Mouse (Mus musculus) cerebellum, adult 11-12 months (tissue): ENCODE data around the gene Arsg.

Experiments used
- DNase-seq: peaks from one replicate; pipeline ENCODE4 v3.0.0; 2022

The Arsg gene

GRCm38 (mm10) chr11:109547652-109548051, 74.5 kb downstream of the Arsg start:
- DNase-seq, result no peak

GRCm38 (mm10) chr11:109549599-109550290, 76.6 kb downstream of the Arsg start:
- DNase-seq, result no peak

- no peak for DNase-seq
These were observed 80.7 kb downstream of the Arsg start for GRCm38 (mm10) chr11:109553921-109554320.

- no peak for DNase-seq
These were observed 81.3 kb downstream of the Arsg start for GRCm38 (mm10) chr11:109554443-109554842.

- DNase-seq, result no peak
These were observed 83.0 kb downstream of the Arsg start for GRCm38 (mm10) chr11:109556130-109556529.

GRCm38 (mm10) chr11:109557419-109557818, 84.2 kb downstream of the Arsg start:
- DNase-seq, result no peak

GRCm38 (mm10) chr11:109559241-109559640, 86.1 kb downstream of the Arsg start:
- DNase-seq, result no peak

GRCm38 (mm10) chr11:109560793-109561257, 87.7 kb downstream of the Arsg start:
- no peak for DNase-seq

- no peak for DNase-seq
These were observed 88.3 kb downstream of the Arsg start for GRCm38 (mm10) chr11:109561445-109561844.

GRCm38 (mm10) chr11:109563708-109564107, 90.5 kb downstream of the Arsg start:
- no peak for DNase-seq

- DNase-seq, result no peak
These were observed 91.5 kb downstream of the Arsg start for GRCm38 (mm10) chr11:109564466-109565214.

GRCm38 (mm10) chr11:109569007-109569618, 95.9 kb downstream of the Arsg start:
- DNase-seq, result no peak

- DNase-seq, result no peak
These were observed 96.6 kb downstream of the Arsg start for GRCm38 (mm10) chr11:109569809-109570208.

- DNase-seq, result no peak
These were observed 98.9 kb downstream of the Arsg start for GRCm38 (mm10) chr11:109572051-109572450.

- DNase-seq, result no peak
These were observed 101.4 kb downstream of the Arsg start for GRCm38 (mm10) chr11:109574604-109575003.

- DNase-seq, result no peak
These were observed 102.7 kb downstream of the Arsg start for GRCm38 (mm10) chr11:109575832-109576231.

- DNase-seq, result peak; percentile 34
These were observed 105.4 kb downstream of the Arsg start for GRCm38 (mm10) chr11:109578536-109578935.

GRCm38 (mm10) chr11:109579999-109580398, 106.8 kb downstream of the Arsg start:
- peak; percentile 61 for DNase-seq

- no peak for DNase-seq
These were observed 110.8 kb downstream of the Arsg start for GRCm38 (mm10) chr11:109583986-109584385.

GRCm38 (mm10) chr11:109584843-109585713, 111.9 kb downstream of the Arsg start:
- peak; percentile 85 for DNase-seq

GRCm38 (mm10) chr11:109586424-109586823, 113.2 kb downstream of the Arsg start:
- DNase-seq, result no peak

GRCm38 (mm10) chr11:109587019-109587418, 113.8 kb downstream of the Arsg start:
- DNase-seq, result no peak
